ENCODE assay signal across 7 mouse cellular contexts in the genomic region with DNA sequence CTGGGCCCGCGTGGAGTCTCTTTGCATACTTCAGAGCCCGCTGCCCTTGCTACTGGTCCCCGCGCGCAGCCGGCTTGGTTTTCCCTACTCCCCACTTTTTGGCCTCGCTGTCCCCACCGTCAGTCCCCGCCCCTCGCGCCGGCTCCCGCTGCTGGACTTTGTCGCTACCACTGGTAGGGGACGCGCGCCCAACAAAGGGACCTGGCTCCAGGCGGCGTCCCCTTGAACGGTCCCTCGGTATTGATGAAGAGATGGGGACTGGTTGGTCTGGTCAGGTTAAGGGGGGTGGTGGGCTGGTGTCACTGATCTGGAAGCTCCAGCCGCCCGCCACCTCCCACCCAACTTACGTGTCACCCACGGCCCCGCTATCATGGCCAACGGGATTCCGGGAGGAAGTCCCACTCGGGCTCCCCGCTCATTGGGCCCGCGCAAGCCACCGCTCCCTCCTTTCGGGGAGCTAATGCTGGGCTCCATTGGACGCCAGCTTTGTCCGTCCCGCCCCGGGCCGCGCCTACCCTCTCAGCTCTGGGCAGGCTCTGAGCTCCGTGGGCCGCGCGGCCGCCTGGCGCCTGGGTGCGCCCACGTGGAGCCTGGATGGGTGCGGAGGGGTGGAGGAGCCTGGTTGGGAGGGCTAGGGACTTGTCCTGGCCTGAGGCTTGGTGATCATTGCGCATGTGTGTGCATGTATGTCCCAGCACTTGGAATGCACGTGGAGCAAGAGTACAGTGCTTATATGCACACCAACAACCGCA. TPM values are rescaled to one million over a fixed set of nuclear protein-coding genes. Genes with fewer than 3 reads are reported as not detected.
DNase-seq lines count a peak whose midpoint lies in the region; ATAC-seq and TF ChIP-seq lines count a peak whose summit lies in the region.

A gene (minus strand): TSS at position 399 of the 752 bp plus-strand sequence.

- under 1% methylated on average over 53 of the region's 53 CpGs for WGBS in embryonic facial prominence, embryonic 13.5 days
- under 1% methylated on average over 53 of the region's 53 CpGs for WGBS in kidney, adult 2 months
- under 1% methylated on average over 53 of the region's 53 CpGs for WGBS in limb, embryonic 12.5 days
- WGBS in midbrain, embryonic 15.5 days, result under 1% methylated on average over 53 of the region's 53 CpGs
- WGBS in spleen, adult 2 months, result under 1% methylated on average over 52 of the region's 53 CpGs

- DNase-seq in adrenal gland, postnatal 36 days, result peak; percentile 98 to 99
- DNase-seq in heart, adult 18-20 months, result peak; percentile 92 to 97
- DNase-seq in kidney, adult 2 months, result peak; percentile 94
- DNase-seq in spleen, adult 2 months (ENCODE audit: low read depth in 1 of 2, low spot score in 2 of 2), result peak; percentile 54 to 79

- peak within 1 kb of the TSS; percentile 86 for H3K27ac ChIP-seq in embryonic facial prominence, embryonic 13.5 days
- H3K27ac ChIP-seq in kidney, adult 2 months (ENCODE audit: insufficient read depth, low read depth, low read length), result peak within 1 kb of the TSS; percentile 9; the same call in 1 of the 2 replicates
- H3K27ac ChIP-seq in limb, embryonic 12.5 days, result peak within 1 kb of the TSS; percentile 85
- peak within 1 kb of the TSS; percentile 84 for H3K27ac ChIP-seq in midbrain, embryonic 15.5 days
- H3K27ac ChIP-seq in spleen, adult 2 months (ENCODE audit: insufficient read depth, low read length), result peak within 1 kb of the TSS; percentile 71

- H3K9ac ChIP-seq in embryonic facial prominence, embryonic 13.5 days, result peak within 1 kb of the TSS; percentile 86
- H3K9ac ChIP-seq in limb, embryonic 12.5 days (replicated peaks), result peak within 1 kb of the TSS; percentile 76
- peak within 1 kb of the TSS; percentile 63 for H3K9ac ChIP-seq in midbrain, embryonic 15.5 days

- no peak for TF ChIP-seq POLR2A in kidney, adult 2 months (IDR thresholded peaks at IDR 0.05; ENCODE audit: low read depth, low read length)
- TF ChIP-seq POLR2A in spleen, adult 2 months (IDR thresholded peaks at IDR 0.05; ENCODE audit: low read depth, low read length), result no peak

- no peak for TF ChIP-seq CTCF in kidney, adult 2 months (conservative IDR thresholded peaks at IDR 0.05; ENCODE audit: insufficient read depth, insufficient read length, low read depth, low read length)
- no peak for TF ChIP-seq CTCF in spleen, adult 2 months (IDR thresholded peaks at IDR 0.05; ENCODE audit: extremely low read depth, insufficient read depth, insufficient read length, insufficient replicate concordance)

- peaks cover 36% of the 10 kb centered on the region for H3K4me1 ChIP-seq in embryonic facial prominence, embryonic 13.5 days
- no peaks in the 10 kb centered on the region for H3K4me1 ChIP-seq in kidney, adult 2 months (ENCODE audit: control insufficient read depth, insufficient read depth, low read length)
- peaks cover 29% of the 10 kb centered on the region for H3K4me1 ChIP-seq in limb, embryonic 12.5 days (replicated peaks)
- H3K4me1 ChIP-seq in midbrain, embryonic 15.5 days, result peaks cover 32% of the 10 kb centered on the region
- H3K4me1 ChIP-seq in spleen, adult 2 months (ENCODE audit: control insufficient read depth, insufficient read depth, insufficient read length), result peaks cover 12% of the 10 kb centered on the region

- no peaks in the 10 kb centered on the region for H3K9me3 ChIP-seq in embryonic facial prominence, embryonic 13.5 days
- H3K9me3 ChIP-seq in limb, embryonic 12.5 days, result no peaks in the 10 kb centered on the region
- no peaks in the 10 kb centered on the region for H3K9me3 ChIP-seq in midbrain, embryonic 15.5 days

- peak within 1 kb of the TSS; percentile 89 for H3K4me2 ChIP-seq in embryonic facial prominence, embryonic 13.5 days
- H3K4me2 ChIP-seq in limb, embryonic 12.5 days, result peak within 1 kb of the TSS; percentile 84
- H3K4me2 ChIP-seq in midbrain, embryonic 15.5 days, result peak within 1 kb of the TSS; percentile 73

- no peaks in the 10 kb centered on the region for H3K36me3 ChIP-seq in embryonic facial prominence, embryonic 13.5 days
- H3K36me3 ChIP-seq in kidney, adult 2 months (ENCODE audit: control insufficient read depth, insufficient read depth, low read length), result no peaks in the 10 kb centered on the region
- no peaks in the 10 kb centered on the region for H3K36me3 ChIP-seq in limb, embryonic 12.5 days
- no peaks in the 10 kb centered on the region for H3K36me3 ChIP-seq in midbrain, embryonic 15.5 days (replicated peaks)
- no peaks in the 10 kb centered on the region for H3K36me3 ChIP-seq in spleen, adult 2 months (ENCODE audit: control insufficient read depth, insufficient read depth, low read length)

- H3K27me3 ChIP-seq in embryonic facial prominence, embryonic 13.5 days, result no peaks in the 10 kb centered on the region
- H3K27me3 ChIP-seq in kidney, adult 2 months (replicated peaks; ENCODE audit: control insufficient read depth, insufficient read depth, low read length), result no peaks in the 10 kb centered on the region
- H3K27me3 ChIP-seq in limb, embryonic 12.5 days, result no peaks in the 10 kb centered on the region
- H3K27me3 ChIP-seq in midbrain, embryonic 15.5 days (replicated peaks), result no peaks in the 10 kb centered on the region
- H3K27me3 ChIP-seq in spleen, adult 2 months (ENCODE audit: control insufficient read depth, insufficient read depth, low read length), result no peaks in the 10 kb centered on the region

- peak; percentile 99 for ATAC-seq in embryonic facial prominence, embryonic 13.5 days (ENCODE audit: insufficient number of reproducible peaks, insufficient read depth, low FRiP score, low TSS enrichment, low read depth)
- peak; percentile 100 for ATAC-seq in limb, embryonic 12.5 days (ENCODE audit: insufficient number of reproducible peaks, insufficient read depth, low FRiP score, low TSS enrichment, low read depth)
- peak; percentile 100 for ATAC-seq in midbrain, embryonic 15.5 days (replicated peaks)

- peak within 1 kb of the TSS; percentile 80 for H3K4me3 ChIP-seq in embryonic facial prominence, embryonic 13.5 days
- peak within 1 kb of the TSS; percentile 74 for H3K4me3 ChIP-seq in kidney, adult 2 months (ENCODE audit: insufficient read depth, low read depth, low read length)
- H3K4me3 ChIP-seq in limb, embryonic 12.5 days (replicated peaks), result peak within 1 kb of the TSS; percentile 74
- peak within 1 kb of the TSS; percentile 86 for H3K4me3 ChIP-seq in midbrain, embryonic 15.5 days
- H3K4me3 ChIP-seq in spleen, adult 2 months (ENCODE audit: extremely low read depth, insufficient read depth, insufficient read length), result peak within 1 kb of the TSS; percentile 82

RNA-seq across cellular contexts. Expression of the gene that starts here (rescaled TPM):
- 100 to 1,000 TPM in 1 of 2 experiments, 10 to 100 TPM in 1; 49.6 to 104 TPM for total RNA-seq in adrenal gland, postnatal 36 days (2021)
- 54.0 and 64.1 TPM in 2 replicates for polyA plus RNA-seq in embryonic facial prominence, embryonic 13.5 days (2015; fragmentation: Nextera tagmentation; extraction: Ambion mirVana)
- 10 to 100 TPM; 14.7 to 16.9 TPM for total RNA-seq in heart, adult 18-20 months (2021)
- polyA plus RNA-seq in kidney, adult 2 months (2012; rRNA removed), result 16.9 and 17.7 TPM in 2 replicates
- 52.7 and 56.8 TPM in 2 replicates for polyA plus RNA-seq in limb, embryonic 12.5 days (2016; fragmentation: Nextera tagmentation; extraction: Ambion mirVana)
- polyA plus RNA-seq in midbrain, embryonic 15.5 days (2015; fragmentation: Nextera tagmentation; extraction: Ambion mirVana), result 18.8 and 19.0 TPM in 2 replicates
- 10.4 and 13.0 TPM in 2 replicates for polyA plus RNA-seq in spleen, adult 2 months (2012; rRNA removed)

Comparison
In these comparisons a context has a peak if more than half of its experiments do, and no peak if none do; other contexts are left out.
1. Peak in every context shown above with its lines: DNase-seq, ATAC-seq, H3K4me3 ChIP-seq and H3K27ac ChIP-seq.
2. H3K27ac ChIP-seq: peak in every context shown above with its lines; median percentile 86 in embryonic facial prominence, embryonic 13.5 days; 85 in limb, embryonic 12.5 days; 84 in midbrain, embryonic 15.5 days; 71 in spleen, adult 2 months; 9 in kidney, adult 2 months.